Mouse (Mus musculus) spleen, postnatal 10 days (tissue): ENCODE results near the gene Arhgap45.

Experiments used
- DNase-seq, 2 experiments: peaks; one replicate each; pipeline ENCODE4 v3.0.0; 2021 to 2022; ENCODE audit warnings: low spot score in 2 of 2

Gene Arhgap45

DNA sequence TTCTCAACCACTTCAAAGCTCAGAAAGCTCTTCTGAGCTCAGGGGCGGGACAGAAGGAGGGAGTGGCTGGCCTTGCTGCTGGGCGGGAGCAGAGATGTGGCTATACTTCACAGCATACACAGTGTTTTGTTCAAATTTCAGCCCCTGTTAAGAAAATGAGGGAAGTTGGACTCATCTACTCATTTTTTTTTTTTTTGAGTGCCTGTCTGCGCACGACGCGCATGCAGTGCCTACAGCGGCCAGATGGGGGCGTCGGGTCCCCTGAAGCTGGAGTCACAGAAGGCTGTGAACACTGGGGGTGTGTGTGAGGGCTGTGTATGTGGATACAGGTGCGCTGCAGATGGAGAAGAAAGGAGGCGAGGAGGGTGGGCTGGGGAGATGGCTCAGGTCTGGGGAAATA is 29.5 kb upstream of the Arhgap45 start:
- DNase-seq: peak; percentile 88 to 95

DNA sequence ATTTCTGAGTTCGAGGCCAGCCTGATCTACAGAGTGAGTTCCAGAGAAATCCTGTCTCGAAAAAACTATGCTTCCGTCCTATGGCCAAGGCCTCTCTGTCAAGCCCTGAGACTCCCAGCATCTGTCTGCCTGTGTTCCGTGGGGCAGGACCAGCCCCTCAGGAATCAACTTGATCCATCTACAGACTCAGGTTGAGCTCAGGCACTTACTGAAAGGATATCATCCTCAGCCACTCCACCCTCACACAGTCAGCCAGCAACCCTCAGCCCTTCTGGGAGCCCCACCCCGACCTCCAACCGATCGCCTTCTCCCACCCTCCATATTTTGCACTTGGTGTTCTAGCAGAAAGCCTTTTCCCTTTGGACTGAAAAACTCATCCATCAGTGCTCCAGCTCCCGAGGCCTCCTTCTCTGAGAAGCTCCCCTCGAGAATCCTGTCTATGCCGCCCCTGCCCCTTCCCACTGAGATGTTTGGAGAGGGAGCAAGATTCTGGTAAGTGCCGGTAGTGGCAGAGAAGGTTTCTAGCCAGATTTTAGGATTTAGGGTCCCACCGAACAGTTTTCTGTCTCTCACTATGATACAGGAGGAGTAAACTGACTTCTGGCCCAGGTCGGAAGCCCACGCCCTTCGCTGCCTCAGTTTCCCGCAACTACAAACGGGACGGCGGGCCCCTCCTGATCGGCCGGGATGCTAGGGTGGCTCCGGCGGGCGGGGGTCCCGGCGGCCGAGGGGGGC is 28.5 kb upstream of the Arhgap45 start:
- DNase-seq: no peak

DNA sequence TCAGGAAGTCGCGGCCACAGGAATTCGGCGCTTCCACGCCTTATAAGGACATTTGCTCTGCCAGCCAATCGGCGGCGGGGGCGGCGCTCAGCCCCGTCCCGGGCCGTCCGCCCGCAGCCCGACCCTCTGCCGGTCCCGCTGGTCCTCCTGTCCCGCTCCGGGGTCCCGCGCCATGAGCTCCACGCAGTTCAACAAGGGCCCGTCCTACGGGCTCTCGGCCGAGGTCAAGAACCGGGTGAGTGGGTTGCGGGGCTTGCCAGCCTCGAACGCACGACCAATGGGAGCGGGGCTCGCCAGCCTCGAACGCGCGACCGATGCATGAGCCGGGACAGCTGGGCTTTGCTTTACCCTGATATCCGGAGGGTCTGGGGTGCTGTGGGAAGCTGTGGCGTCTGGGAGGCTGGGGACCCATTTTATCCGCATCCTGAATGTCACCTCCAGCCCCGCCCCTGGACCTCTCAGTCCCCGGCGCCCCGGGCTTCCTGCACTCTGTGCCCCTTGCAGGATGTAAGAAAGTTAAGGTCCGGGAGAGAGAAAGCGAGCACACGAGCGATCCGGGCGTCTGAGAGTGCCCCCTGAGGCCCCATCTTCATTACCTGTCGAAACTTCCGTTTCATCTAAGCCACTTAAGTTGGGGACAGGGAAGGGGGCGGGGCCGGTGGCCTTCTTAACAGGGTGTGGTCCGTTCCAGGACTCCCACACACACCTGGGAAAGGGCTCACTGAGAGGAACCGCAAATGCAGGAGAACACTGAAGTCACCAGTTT is 27.8 kb upstream of the Arhgap45 start, which contains the start of gene Cnn2:
Gene Cnn2 (plus strand): TSS at position 79 of the 766 bp plus-strand sequence.
- peak; percentile 45 to 64 for DNase-seq

DNA sequence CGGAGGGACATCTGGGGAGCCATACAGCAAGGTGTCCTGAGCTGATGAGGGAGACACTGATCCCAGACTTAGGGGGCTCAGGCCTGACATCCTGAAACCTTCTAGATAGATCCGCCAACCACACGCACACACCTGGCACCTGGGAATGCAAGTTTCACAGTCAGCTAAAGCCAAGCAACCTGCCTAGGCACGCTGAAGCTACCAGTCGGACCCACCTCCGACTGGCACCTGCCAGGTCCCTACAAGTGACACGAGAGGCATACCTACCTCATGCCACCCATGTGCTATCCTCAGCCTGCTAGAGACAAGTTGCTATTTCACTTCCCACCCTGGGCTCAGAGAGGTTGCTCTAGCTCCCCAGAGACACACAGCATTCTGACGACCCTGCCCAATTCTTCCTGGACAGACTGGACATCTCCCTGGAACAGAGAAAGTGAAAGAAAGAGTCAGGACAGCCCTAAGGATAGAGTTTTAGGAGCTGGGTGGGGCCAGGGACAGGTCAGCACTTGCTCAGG is 27.1 kb upstream of the Arhgap45 start:
- DNase-seq: no peak

DNA sequence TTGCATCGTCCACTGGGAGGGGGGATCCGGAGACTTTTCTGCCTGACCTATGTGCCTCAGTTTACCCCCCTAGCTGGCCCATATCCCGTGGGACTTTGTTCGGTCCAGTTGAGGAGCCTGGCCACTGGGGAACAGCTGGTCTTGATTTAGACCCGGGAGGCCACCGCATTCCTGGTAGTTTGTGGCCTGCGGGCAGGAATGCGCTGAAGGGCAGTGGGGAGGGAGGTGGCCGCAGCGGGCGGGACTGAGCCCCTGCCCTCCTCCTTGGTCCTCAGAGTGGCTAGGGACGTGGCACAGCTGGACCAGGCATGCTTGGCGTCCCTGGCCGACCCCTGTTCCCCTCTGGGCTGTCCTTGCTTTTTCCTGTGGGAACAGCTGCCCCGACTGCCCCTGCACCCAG is 26.6 kb upstream of the Arhgap45 start:
- no peak for DNase-seq

DNA sequence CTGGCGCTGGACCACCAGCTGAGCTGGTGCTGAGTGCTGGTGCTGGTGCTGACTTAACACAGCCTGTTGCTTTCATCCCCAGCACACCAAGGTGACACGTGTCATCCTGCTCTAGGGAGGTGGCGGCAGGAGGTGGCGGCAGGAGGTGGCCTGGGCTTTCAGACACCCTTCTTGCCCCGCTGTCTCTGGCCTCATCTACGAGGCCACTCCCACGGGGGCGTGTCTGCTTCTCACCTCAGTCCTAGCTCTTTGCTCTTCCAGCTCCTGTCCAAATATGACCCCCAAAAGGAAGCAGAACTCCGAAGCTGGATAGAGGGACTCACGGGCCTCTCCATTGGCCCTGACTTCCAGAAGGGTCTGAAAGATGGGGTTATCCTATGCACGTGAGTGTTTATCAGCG is 25.4 kb upstream of the Arhgap45 start:
- no peak for DNase-seq

DNA sequence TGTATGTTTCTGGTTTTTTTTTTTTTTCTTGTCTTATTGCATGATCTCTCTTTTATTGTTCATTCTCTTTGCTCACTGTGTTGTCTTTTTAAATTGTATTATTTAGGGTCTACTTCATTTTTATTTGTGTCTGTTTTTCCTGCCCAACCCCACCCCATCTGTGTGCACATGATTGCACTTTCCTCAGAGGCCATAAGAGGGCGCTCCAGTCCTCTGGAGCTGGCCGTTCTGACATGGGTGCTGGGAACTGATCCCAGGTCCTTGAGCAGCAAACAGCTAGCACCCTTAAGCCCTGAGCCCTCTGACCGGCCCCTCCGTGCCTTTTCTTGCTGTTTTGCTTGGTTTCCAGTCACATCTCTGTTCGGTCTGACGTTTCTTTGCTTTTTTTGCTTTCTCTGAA is 24.9 kb upstream of the Arhgap45 start:
- DNase-seq: no peak

DNA sequence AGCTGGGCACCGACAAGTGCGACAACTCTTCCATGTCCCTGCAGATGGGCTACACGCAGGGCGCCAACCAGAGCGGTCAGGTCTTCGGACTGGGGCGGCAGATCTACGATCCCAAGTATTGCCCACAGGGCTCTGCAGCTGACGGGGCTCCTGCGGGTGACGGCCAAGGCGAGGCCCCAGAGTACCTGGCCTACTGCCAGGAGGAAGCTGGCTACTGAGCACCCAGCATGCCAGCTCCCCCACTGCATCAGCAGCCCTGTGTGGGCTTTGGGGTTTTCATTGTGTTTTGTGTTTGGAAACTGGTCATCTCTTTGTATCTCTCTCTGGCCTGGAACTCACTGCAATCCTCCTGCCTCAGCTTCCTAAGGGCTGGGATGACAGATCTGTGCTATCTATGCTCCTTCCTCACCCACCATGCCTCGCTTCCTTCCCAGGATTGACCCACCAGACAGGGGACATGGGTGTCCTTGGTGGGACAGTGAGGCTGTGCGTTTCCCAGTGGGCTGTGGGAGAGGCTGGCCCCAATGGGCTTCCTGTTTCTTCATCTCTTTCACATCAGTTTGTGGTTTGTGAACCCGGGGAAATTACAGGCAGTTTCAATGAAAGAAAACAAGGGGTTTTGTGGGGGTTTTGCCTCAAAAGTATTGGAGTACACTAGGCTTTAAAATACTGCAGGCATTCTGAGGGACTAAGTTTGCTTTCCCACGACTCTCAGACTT is 21.9 kb upstream of the Arhgap45 start:
- DNase-seq: peak; percentile 56 to 76

DNA sequence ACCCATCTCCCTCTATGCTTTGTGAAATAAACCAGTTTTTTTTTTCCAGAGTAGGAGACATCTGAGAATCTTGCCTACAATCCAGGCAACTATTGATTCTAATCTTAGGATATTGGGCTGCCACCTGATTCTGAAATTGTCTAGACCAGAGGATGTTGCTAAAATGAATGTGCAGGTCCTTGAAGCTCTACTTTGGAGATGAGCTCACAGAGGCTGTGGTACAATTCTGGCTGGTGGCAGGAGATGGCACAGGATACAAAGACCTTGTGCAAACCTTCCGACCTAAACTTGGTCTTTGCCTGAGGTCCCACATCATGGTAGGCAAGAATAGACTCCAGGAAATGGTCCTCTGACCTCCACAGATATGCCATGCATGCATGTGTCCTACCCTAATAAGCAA is 20.8 kb upstream of the Arhgap45 start:
- no peak for DNase-seq

DNA sequence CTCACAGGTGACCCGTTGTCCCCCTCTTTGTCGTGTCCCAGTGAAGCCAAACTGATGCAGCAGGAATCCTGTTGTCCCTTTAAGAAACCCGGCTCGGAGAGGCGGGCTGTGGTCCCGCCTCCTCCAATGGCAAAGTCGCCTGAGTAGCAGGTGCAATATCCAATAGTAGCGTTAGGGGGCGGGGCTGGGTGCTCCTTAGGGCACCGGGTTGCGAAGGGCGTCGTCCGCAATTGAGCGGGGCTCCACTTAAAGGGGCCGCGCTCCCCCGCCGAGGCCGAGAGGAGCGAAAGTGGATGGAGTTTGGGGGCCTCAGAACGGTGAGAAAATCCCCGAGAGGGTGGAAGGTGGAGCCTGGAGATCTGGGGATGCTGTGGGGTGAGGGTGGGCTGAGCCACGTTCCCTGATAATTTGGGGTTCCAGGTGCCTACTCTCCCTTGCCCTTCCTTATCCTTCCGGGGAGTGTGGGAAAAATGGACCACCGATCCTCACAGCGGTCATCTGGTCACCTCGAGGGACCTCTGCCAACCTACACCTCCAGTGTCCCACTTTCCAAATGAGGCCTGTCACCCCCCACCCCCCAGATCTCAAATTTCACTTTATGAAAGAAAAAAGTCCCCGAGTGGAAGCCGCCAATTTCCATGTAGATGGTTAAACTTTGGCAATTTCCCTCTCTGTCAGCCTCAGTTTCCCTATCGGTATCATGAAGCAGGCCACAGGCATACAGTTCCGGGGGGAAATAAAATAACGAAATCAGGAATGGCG is 20.0 kb upstream of the Arhgap45 start, which contains the start of gene Abca7:
Gene Abca7 (plus strand): TSS at position 223 of the 762 bp plus-strand sequence.
- peak; percentile 99 for DNase-seq

DNA sequence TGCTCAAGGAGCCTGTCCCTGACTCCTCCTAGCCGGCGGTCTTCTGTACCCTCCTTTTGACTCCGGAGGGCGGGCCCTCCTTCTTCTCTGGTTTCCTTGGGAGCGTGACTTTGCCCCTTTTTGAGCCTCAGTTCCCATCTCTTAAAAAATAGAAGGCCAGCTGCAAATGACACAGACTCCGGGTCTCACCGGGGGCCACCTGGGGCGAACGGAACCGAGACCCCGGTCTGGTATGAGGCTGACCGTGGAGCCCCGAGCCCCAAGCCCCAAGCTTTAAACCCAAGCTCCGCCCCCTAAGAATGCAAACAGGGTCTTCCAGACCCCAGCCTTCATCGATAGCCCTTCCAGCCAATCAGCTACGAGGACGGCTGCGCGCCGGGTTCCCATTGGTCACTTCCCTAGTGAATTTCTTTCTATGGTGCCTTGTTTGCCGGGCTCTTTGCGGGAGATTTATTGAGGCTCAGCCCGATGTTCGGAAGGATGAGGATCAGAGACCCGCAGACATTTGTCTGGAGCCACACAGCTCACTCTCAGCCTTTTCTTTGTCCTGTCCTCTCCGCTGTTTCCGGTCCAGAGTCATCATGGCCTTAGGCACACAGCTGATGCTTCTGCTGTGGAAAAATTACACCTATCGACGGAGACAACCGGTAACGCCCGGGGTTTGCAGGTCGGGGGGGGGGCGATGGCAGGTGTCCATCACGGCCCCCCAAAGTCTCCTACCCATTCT is 19.3 kb upstream of the Arhgap45 start:
- DNase-seq: peak; percentile 81 to 82

DNA sequence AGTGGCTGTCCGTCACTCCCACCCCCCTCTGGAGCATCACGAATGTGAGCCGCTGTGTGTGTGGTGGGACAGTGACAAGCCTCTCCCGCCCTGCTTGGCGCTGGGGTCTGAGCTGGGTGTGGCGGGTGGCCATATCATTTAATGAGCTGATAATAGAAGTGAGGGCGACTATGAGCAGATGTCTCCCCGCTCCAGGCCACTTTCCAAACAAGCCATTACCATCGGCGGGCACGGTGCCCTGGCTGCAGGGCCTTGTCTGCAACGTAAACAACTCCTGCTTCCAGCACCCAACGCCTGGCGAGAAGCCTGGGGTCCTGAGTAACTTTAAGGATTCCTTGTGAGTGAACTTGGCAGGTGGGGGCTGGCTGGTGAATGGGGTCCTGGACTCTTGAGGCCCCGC is 18.6 kb upstream of the Arhgap45 start:
- peak; percentile 36 to 45 for DNase-seq

DNA sequence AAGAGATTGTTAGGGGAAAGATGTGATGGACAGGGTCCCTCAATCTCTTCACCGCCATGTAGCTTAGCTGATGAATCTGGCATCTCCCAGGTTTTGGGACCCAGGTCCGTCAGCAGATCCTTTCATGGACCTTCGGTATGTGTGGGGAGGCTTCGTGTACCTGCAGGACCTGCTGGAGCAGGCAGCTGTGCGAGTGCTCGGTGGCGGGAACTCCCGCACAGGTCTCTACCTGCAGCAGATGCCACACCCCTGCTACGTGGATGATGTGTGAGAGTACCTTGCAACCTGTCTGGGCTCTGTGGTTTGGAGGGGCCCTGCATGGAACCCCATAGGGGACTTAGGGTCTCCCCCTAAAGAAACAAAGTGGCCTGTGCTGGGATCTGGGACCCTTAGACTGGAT is 14.5 kb upstream of the Arhgap45 start:
- no peak for DNase-seq

DNA sequence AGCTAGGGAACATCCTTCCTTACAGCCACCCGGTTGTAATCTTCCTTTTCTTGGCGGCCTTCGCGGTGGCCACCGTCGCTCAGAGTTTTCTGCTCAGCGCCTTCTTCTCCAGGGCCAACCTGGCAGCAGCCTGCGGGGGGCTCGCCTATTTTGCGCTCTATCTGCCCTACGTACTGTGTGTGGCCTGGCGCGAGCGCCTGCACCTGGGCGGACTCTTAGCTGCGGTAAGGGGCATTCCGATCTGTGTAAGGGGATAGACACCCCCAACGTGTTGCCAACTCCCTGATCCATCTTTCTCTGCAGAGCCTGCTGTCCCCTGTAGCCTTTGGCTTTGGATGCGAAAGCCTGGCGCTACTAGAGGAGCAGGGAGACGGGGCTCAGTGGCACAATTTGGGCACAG is 13.6 kb upstream of the Arhgap45 start:
- DNase-seq: no peak

DNA sequence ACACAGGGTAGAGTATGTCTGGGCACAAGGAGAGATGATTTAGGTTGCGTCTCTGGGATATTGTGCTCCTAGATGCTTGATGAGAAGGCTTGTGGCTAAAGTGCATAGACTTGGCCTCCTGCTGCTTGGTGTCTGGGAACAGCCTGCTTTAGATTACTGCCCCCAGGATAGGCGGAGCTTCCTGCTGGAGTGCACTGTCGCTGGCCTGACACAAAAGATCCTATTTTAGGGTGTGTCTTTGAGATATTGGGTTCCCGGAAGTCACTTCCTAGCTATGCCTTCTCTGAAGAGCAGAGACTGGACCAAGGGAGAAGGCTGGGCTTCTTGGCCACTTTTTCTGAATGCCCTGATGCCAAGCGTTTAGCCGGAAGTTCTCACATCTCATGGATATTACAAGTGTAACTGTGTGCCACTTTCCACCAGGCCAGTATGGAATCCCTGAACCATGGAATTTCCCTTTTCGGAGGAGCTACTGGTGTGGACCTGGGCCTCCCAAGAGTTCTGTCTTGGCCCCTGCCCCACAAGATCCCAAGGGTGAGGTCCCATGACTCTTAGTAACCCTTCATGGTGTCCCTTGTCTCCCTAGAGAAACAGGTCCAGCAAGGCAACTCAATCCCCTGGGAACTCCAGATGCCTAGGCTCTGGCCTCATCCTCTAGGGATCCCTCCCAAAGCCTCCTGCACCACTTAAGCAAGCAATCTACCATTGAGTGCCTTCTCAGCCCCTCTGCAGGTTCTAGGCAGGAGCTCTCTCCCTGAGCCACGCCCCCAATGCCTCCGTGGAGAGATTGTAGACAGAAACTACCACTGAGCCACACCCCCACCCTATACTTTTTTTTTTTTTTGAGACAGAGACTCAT is 12.8 kb upstream of the Arhgap45 start:
- DNase-seq: peak in 1 of 2 experiments; percentile 47

DNA sequence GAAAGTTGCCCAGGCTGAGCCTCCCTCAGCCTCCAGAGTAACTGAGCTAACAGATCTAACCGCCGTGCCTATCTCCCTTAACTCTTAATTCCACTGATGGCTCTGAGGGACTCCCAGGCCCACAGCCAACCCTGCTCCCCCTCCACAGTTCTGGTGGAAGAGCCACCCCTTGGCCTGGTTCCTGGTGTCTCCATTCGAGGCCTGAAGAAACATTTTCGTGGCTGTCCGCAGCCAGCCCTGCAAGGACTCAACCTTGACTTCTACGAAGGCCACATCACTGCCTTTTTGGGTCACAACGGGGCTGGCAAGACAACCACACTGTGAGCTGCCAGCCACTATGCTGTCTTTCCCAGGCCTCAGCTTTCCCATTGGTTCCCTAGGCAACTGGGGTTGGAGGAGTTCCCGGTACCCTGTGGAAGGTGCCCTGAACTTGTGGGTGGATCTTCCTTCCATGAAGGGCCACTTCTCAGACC is 12.2 kb upstream of the Arhgap45 start:
- no peak for DNase-seq

DNA sequence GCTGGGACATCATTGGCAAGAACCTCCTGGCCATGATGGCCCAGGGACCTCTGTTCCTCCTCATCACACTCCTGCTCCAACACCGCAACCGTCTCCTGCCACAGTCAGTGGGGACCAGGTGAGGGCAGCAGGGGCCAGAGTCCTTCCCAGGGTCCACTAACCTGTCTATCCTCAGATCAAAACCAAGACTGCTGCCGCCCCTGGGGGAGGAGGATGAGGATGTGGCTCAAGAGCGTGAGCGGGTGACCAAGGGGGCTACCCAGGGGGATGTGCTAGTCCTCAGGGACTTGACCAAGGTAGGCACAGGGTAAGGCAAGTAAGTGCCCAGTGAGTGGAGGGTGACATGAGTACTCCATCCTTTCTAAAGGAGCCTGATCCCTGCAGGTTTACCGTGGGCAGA is 4.7 kb upstream of the Arhgap45 start:
- no peak for DNase-seq

DNA sequence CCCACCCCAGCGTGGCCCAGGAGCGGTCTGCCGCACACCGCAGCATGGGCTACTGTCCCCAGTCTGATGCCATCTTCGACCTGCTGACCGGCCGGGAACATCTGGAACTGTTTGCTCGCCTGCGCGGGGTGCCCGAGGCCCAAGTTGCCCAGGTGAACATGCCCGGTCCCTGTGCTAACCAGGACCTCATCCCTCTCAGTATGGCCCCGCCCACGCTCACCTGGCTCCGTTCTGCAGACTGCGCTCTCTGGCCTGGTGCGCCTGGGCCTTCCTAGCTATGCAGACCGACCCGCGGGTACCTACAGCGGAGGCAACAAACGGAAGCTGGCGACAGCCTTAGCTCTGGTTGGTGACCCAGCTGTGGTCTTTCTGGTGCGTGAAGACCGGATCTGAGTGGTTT is 2.8 kb upstream of the Arhgap45 start:
- no peak for DNase-seq

DNA sequence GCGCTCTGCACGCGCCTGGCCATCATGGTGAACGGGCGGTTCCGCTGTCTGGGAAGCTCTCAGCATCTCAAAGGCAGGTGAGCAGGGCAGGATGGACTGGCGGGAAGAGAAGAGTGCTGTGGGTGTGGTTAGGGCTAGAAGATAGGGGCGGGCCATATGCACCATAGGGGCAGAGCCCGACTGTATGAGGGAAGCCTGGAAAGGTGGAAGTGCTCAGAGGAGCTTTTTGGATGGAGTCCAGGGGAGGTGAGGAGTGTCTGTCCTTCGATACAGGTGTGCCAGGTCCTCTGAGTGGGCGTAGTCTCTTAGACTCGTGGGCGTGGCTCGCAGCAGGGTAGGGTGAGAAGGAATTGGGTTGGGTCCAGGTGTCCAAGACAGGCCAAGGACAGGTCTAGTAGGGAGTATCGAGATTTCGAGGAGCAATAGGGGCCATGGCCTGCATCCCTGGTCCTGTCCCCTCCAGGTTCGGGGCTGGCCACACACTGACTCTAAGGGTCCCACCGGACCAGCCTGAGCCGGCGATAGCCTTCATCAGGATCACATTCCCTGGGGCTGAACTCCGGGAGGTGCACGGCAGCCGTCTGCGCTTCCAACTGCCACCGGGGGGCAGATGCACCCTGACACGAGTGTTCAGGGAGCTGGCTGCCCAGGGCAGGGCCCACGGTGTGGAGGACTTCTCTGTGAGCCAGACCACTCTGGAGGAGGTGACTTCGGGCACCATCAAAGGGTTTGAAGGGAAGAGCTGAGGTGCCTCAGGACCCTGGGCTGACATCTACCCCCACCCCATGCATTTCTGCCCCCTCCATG is 1.8 kb upstream of the Arhgap45 start:
- DNase-seq: peak in 1 of 2 experiments; percentile 60
